Mouse (Mus musculus): ENCODE data around the gene Atp2b4. TPM values are rescaled to one million over a fixed set of nuclear protein-coding genes. Genes with fewer than 3 reads are reported as not detected.

The Atp2b4 gene
- polyA plus RNA-seq, 1 experiment from 2014 or later, result 23.4 TPM

DNA sequence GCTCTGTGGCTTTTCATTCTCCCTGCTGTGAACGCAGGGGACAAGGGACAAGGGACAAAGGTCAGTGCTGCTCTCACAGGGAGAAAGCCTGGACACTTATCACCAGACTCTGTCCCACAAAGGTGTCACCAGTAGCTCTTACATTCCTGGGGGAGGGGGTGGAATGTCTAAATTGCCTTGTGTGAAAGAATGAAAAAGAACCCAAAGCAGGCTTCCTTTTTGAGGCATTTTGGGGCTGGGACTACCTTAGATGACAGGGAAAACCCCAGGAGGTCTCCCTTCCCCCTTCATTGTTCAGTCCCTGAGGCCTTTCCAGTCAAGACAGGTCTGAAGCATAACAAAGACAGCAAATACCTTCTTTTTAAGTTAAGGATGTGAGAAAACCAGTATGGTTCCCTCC lies 106.5 kb downstream of the Atp2b4 start:
- Histone ChIP-seq H3K9me3 (ENCODE audit: control insufficient read depth, low read length) (no peaks in the 10 kb centered on the region), H3K4me2 (ENCODE audit: low read depth, low read length) (no peak overlapping the region), H3K27ac (replicated peaks; ENCODE audit: low read depth, low read length) (peak overlapping the region; percentile 80), H3K36me3 (ENCODE audit: control insufficient read depth, insufficient read depth, low read length) (no peaks in the 10 kb centered on the region), H3K27me3 (replicated peaks; ENCODE audit: control insufficient read depth, insufficient read depth, low read length) (no peaks in the 10 kb centered on the region), H3K4me1 (ENCODE audit: control insufficient read depth, insufficient read depth, low read length) (peaks cover 22% of the 10 kb centered on the region), H3K9ac (ENCODE audit: low read depth, low read length) (no peak overlapping the region), H3K4me3 (ENCODE audit: low read depth, low read length) (no peak overlapping the region)
- peak; percentile 76 for DNase-seq (ENCODE audit: low spot score)
- 7% methylated on average over 1 of the region's 1 CpGs for WGBS
- ATAC-seq (ENCODE audit: low read depth), result peak; percentile 56

DNA sequence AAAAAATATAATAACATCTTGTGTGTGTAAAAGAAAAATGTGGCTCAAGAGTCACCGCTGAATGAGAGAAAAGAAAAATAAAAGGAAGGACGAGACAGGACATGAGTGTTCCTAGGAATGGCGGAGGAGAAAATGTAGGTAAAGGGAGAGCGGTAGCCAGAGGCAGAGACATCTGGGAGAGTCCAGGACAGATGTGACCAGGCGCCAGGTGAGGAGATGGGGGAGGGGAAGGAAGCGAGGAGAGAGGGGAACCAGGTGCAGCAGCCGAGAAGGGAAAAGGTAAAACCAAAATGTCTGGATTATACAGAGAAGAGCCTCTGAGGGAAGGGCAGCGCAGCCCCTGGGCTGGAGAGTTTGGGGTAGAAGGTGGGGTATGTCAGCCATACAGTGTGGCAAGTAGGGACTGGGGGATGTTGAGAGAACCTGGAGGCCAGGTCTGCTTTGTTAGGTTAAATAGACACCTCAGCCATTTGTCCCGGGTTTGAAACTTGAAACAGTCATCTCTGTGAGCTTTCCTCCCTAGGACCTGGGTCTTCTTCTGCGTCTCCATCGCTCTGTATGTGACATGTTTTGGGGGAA lies 107.2 kb downstream of the Atp2b4 start:
- ATAC-seq (ENCODE audit: low read depth), result no peak
- no peak overlapping the region for H3K4me3 ChIP-seq (ENCODE audit: low read depth, low read length)
- DNase-seq (ENCODE audit: low spot score), result no peak

GRCm38 (mm10) chr1:133692195-133692594 lies 108.6 kb downstream of the Atp2b4 start:
- no peak for DNase-seq (ENCODE audit: low spot score)

More for the DNA sequence above, 107.2 kb downstream of the Atp2b4 start:
- Histone ChIP-seq H3K4me1 (ENCODE audit: control insufficient read depth, insufficient read depth, low read length) (peaks cover 22% of the 10 kb centered on the region), H3K9ac (ENCODE audit: low read depth, low read length) (no peak overlapping the region), H3K36me3 (ENCODE audit: control insufficient read depth, insufficient read depth, low read length) (no peaks in the 10 kb centered on the region), H3K9me3 (ENCODE audit: control insufficient read depth, low read length) (no peaks in the 10 kb centered on the region), H3K27me3 (replicated peaks; ENCODE audit: control insufficient read depth, insufficient read depth, low read length) (no peaks in the 10 kb centered on the region), H3K27ac (replicated peaks; ENCODE audit: low read depth, low read length) (peak overlapping the region; percentile 6), H3K4me2 (ENCODE audit: low read depth, low read length) (no peak overlapping the region)
- WGBS, result 58% methylated on average over 10 of the region's 11 CpGs

GRCm38 (mm10) chr1:133691046-133691445 lies 109.8 kb downstream of the Atp2b4 start:
- Histone ChIP-seq H3K9me3 (ENCODE audit: control insufficient read depth, low read length) (no peaks in the 10 kb centered on the region), H3K27me3 (replicated peaks; ENCODE audit: control insufficient read depth, insufficient read depth, low read length) (no peaks in the 10 kb centered on the region), H3K4me1 (ENCODE audit: control insufficient read depth, insufficient read depth, low read length) (peaks cover 14% of the 10 kb centered on the region), H3K4me2 (ENCODE audit: low read depth, low read length) (no peak overlapping the region), H3K36me3 (ENCODE audit: control insufficient read depth, insufficient read depth, low read length) (no peaks in the 10 kb centered on the region), H3K27ac (replicated peaks; ENCODE audit: low read depth, low read length) (no peak overlapping the region), H3K9ac (ENCODE audit: low read depth, low read length) (no peak overlapping the region), H3K4me3 (ENCODE audit: low read depth, low read length) (no peak overlapping the region)
- ATAC-seq (ENCODE audit: low read depth) (no peak), DNase-seq (ENCODE audit: low spot score) (no peak)
- WGBS, result 80% methylated on average over 6 of the region's 6 CpGs

More at GRCm38 (mm10) chr1:133692195-133692594, 108.6 kb downstream of the Atp2b4 start:
- no peak overlapping the region for H3K4me2 ChIP-seq (ENCODE audit: low read depth, low read length)
- no peaks in the 10 kb centered on the region for H3K36me3 ChIP-seq (ENCODE audit: control insufficient read depth, insufficient read depth, low read length)
- 35% methylated on average over 4 of the region's 4 CpGs for WGBS
- H3K4me3 ChIP-seq (ENCODE audit: low read depth, low read length), result no peak overlapping the region
- peaks cover 22% of the 10 kb centered on the region for H3K4me1 ChIP-seq (ENCODE audit: control insufficient read depth, insufficient read depth, low read length)
- no peak for ATAC-seq (ENCODE audit: low read depth)
- no peak overlapping the region for H3K9ac ChIP-seq (ENCODE audit: low read depth, low read length)
- no peaks in the 10 kb centered on the region for H3K9me3 ChIP-seq (ENCODE audit: control insufficient read depth, low read length)
- H3K27me3 ChIP-seq (replicated peaks; ENCODE audit: control insufficient read depth, insufficient read depth, low read length), result no peaks in the 10 kb centered on the region
- no peak overlapping the region for H3K27ac ChIP-seq (replicated peaks; ENCODE audit: low read depth, low read length)

DNA sequence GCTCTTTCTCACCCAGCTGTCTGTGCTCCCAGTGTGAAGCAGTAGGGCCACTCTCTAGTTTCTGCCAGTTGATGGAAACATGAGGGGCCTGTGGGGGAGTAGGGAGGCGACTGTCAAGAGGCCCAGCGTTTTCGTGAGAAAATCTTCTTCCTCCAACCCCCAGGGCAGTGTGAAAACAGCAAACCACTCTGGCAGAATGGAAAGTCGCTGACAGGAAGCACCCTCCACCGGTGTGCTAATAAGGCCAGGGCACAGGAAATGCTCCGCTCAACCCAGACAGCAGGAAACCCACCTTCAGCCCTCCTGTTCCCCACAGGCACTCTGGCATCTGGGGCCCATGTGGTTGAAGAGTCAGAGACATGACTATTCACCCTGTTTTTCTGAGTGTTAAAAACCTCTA lies 110.9 kb downstream of the Atp2b4 start, which contains the start of gene Lax1:
Gene Lax1, minus strand, starts transcription at position 212 of the 400 bp plus-strand sequence.
- Histone ChIP-seq H3K4me1 (ENCODE audit: control insufficient read depth, insufficient read depth, low read length) (peaks cover 3% of the 10 kb centered on the region), H3K9ac (ENCODE audit: low read depth, low read length) (no peak within 1 kb of the TSS), H3K27ac (replicated peaks; ENCODE audit: low read depth, low read length) (no peak within 1 kb of the TSS), H3K9me3 (ENCODE audit: control insufficient read depth, low read length) (no peaks in the 10 kb centered on the region), H3K4me3 (ENCODE audit: low read depth, low read length) (no peak within 1 kb of the TSS), H3K36me3 (ENCODE audit: control insufficient read depth, insufficient read depth, low read length) (no peaks in the 10 kb centered on the region), H3K4me2 (ENCODE audit: low read depth, low read length) (no peak within 1 kb of the TSS), H3K27me3 (replicated peaks; ENCODE audit: control insufficient read depth, insufficient read depth, low read length) (no peaks in the 10 kb centered on the region)
- ATAC-seq (ENCODE audit: low read depth), result no peak
- WGBS, result 10% methylated on average over 6 of the region's 6 CpGs
- DNase-seq (ENCODE audit: low spot score), result no peak

DNA sequence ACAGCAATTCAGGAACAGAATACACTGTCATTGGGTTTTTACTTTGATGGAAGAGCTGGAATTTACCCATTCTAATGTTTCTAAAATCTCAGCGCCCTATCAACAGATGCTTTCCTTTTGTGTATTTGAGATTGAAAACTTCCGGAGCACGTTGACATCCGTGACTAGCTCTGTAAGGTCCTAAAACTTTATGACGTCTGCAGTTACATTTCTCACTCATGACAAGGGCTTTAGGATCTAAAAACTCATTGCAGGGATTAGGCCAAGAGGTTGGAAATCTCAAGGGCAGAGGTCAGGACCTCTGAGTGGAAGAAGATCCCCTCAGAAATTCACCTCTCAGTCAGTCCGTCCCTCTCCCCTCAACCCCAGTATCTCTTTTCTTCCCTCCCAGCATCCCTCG lies 112.5 kb downstream of the Atp2b4 start:
- Histone ChIP-seq H3K9me3 (ENCODE audit: control insufficient read depth, low read length) (no peaks in the 10 kb centered on the region), H3K27me3 (replicated peaks; ENCODE audit: control insufficient read depth, insufficient read depth, low read length) (no peaks in the 10 kb centered on the region), H3K36me3 (ENCODE audit: control insufficient read depth, insufficient read depth, low read length) (no peaks in the 10 kb centered on the region), H3K27ac (replicated peaks; ENCODE audit: low read depth, low read length) (no peak overlapping the region), H3K4me3 (ENCODE audit: low read depth, low read length) (no peak overlapping the region), H3K9ac (ENCODE audit: low read depth, low read length) (no peak overlapping the region), H3K4me2 (ENCODE audit: low read depth, low read length) (no peak overlapping the region), H3K4me1 (ENCODE audit: control insufficient read depth, insufficient read depth, low read length) (no peaks in the 10 kb centered on the region; the same call in none of the 2 replicates)
- ATAC-seq (ENCODE audit: low read depth), result no peak
- DNase-seq (ENCODE audit: low spot score), result no peak
- 63% methylated on average over 7 of the region's 7 CpGs for WGBS

- WGBS, result 59% methylated on average over 10 of the region's 10 CpGs
- 0 out of 2 replicates have a peak overlapping the region, but pooled peaks have one; percentile 29 for H3K27ac ChIP-seq (replicated peaks; ENCODE audit: low read depth, low read length)
Measured at GRCm38 (mm10) chr1:133685749-133686519, 114.9 kb downstream of the Atp2b4 start.

GRCm38 (mm10) chr1:133671801-133672200 lies 129.0 kb downstream of the Atp2b4 start:
- no peak overlapping the region for H3K9ac ChIP-seq (ENCODE audit: low read depth, low read length)
- H3K27ac ChIP-seq (replicated peaks; ENCODE audit: low read depth, low read length), result no peak overlapping the region
- no peak for ATAC-seq (ENCODE audit: low read depth)
- no peaks in the 10 kb centered on the region for H3K36me3 ChIP-seq (ENCODE audit: control insufficient read depth, insufficient read depth, low read length)
- no peak overlapping the region for H3K4me2 ChIP-seq (ENCODE audit: low read depth, low read length)
- H3K9me3 ChIP-seq (ENCODE audit: control insufficient read depth, low read length), result no peaks in the 10 kb centered on the region
- no peaks in the 10 kb centered on the region for H3K4me1 ChIP-seq (ENCODE audit: control insufficient read depth, insufficient read depth, low read length)
- DNase-seq (ENCODE audit: low spot score), result no peak
- no peak overlapping the region for H3K4me3 ChIP-seq (ENCODE audit: low read depth, low read length)
- 66% methylated on average over 3 of the region's 3 CpGs for WGBS
- H3K27me3 ChIP-seq (replicated peaks; ENCODE audit: control insufficient read depth, insufficient read depth, low read length), result no peaks in the 10 kb centered on the region

More at GRCm38 (mm10) chr1:133685749-133686519, 114.9 kb downstream of the Atp2b4 start:
- no peak overlapping the region for H3K4me2 ChIP-seq (ENCODE audit: low read depth, low read length)
- no peak overlapping the region for H3K4me3 ChIP-seq (ENCODE audit: low read depth, low read length)
- no peak overlapping the region for H3K9ac ChIP-seq (ENCODE audit: low read depth, low read length)
- H3K4me1 ChIP-seq (ENCODE audit: control insufficient read depth, insufficient read depth, low read length), result no peaks in the 10 kb centered on the region; the same call in none of the 2 replicates
- ATAC-seq (ENCODE audit: low read depth) (0 out of 2 replicates have a peak, but pooled peaks have one; percentile 47), DNase-seq (ENCODE audit: low spot score) (peak; percentile 71)
- no peaks in the 10 kb centered on the region for H3K27me3 ChIP-seq (replicated peaks; ENCODE audit: control insufficient read depth, insufficient read depth, low read length)
- no peaks in the 10 kb centered on the region for H3K9me3 ChIP-seq (ENCODE audit: control insufficient read depth, low read length)
- H3K36me3 ChIP-seq (ENCODE audit: control insufficient read depth, insufficient read depth, low read length), result no peaks in the 10 kb centered on the region

Data from embryonic facial prominence, embryonic 14.5 days (tissue).